Mouse (Mus musculus): ENCODE data around the gene Mpig6b. TPM values are rescaled to one million over a fixed set of nuclear protein-coding genes. Genes with fewer than 3 reads are reported as not detected.

Gene Mpig6b
- polyA plus RNA-seq, 1 experiment from 2014 or later, result 1.2 TPM

GRCm38 (mm10) chr17:35070556-35071229 is 4.7 kb upstream of the Mpig6b start:
- Histone ChIP-seq H3K36me3 (no peaks in the 10 kb centered on the region), H3K9me3 (replicated peaks) (no peaks in the 10 kb centered on the region), H3K4me1 (replicated peaks) (peaks cover 4% of the 10 kb centered on the region), H3K9ac (no peak overlapping the region), H3K27ac (ENCODE audit: poor library complexity, severe bottlenecking) (no peak overlapping the region), H3K4me3 (no peak overlapping the region), H3K27me3 (replicated peaks) (peaks cover 37% of the 10 kb centered on the region), H3K4me2 (no peak overlapping the region)
- ATAC-seq (ENCODE audit: insufficient number of reproducible peaks, low FRiP score), result no peak
- WGBS, result 40% methylated on average over 6 of the region's 6 CpGs

- 73% methylated on average over 17 of the region's 17 CpGs for WGBS
- H3K9ac ChIP-seq, result no peak overlapping the region
- H3K4me1 ChIP-seq (replicated peaks), result peaks cover 23% of the 10 kb centered on the region
- no peak overlapping the region for H3K4me2 ChIP-seq
- no peak overlapping the region for H3K27ac ChIP-seq (ENCODE audit: poor library complexity, severe bottlenecking)
- H3K4me3 ChIP-seq, result no peak overlapping the region
- ATAC-seq (ENCODE audit: insufficient number of reproducible peaks, low FRiP score), result no peak
- H3K27me3 ChIP-seq (replicated peaks), result peaks cover 61% of the 10 kb centered on the region
- no peaks in the 10 kb centered on the region for H3K9me3 ChIP-seq (replicated peaks)
- H3K36me3 ChIP-seq, result no peaks in the 10 kb centered on the region
Measured at GRCm38 (mm10) chr17:35068213-35068914, 2.4 kb upstream of the Mpig6b start.

- peak within 1 kb of the TSS; percentile 38 for H3K4me3 ChIP-seq
- H3K4me2 ChIP-seq, result peak within 1 kb of the TSS; percentile 73
- peak; percentile 27; the same call in 1 of the 2 replicates for ATAC-seq (ENCODE audit: insufficient number of reproducible peaks, low FRiP score)
- no peaks in the 10 kb centered on the region for H3K9me3 ChIP-seq (replicated peaks)
- H3K27ac ChIP-seq (ENCODE audit: poor library complexity, severe bottlenecking), result no peak within 1 kb of the TSS
- H3K36me3 ChIP-seq, result peaks cover 29% of the 10 kb centered on the region
- H3K4me1 ChIP-seq (replicated peaks), result peaks cover 30% of the 10 kb centered on the region
- peak within 1 kb of the TSS; percentile 54 for H3K9ac ChIP-seq
- H3K27me3 ChIP-seq (replicated peaks), result peaks cover 68% of the 10 kb centered on the region
- under 1% methylated on average over 48 of the region's 48 CpGs for WGBS
Measured at GRCm38 (mm10) chr17:35064951-35065947, 735 bp downstream of the Mpig6b start, which contains the start of gene Ly6g6c. Ly6g6c (plus strand) TSS chr17:35065388.

GRCm38 (mm10) chr17:35064378-35064877 is 1.6 kb downstream of the Mpig6b start:
- 26% methylated on average over 10 of the region's 10 CpGs for WGBS
- H3K27me3 ChIP-seq (replicated peaks), result peaks cover 65% of the 10 kb centered on the region

GRCm38 (mm10) chr17:35063466-35063865 is 2.5 kb downstream of the Mpig6b start:
- ATAC-seq (ENCODE audit: insufficient number of reproducible peaks, low FRiP score), result no peak
- peaks cover 32% of the 10 kb centered on the region for H3K36me3 ChIP-seq
- H3K9ac ChIP-seq, result no peak overlapping the region
- peaks cover 39% of the 10 kb centered on the region for H3K4me1 ChIP-seq (replicated peaks)
- H3K4me2 ChIP-seq, result no peak overlapping the region
- H3K27me3 ChIP-seq (replicated peaks), result peaks cover 57% of the 10 kb centered on the region
- 91% methylated on average over 3 of the region's 3 CpGs for WGBS
- H3K4me3 ChIP-seq, result no peak overlapping the region
- H3K27ac ChIP-seq (ENCODE audit: poor library complexity, severe bottlenecking), result no peak overlapping the region
- H3K9me3 ChIP-seq (replicated peaks), result no peaks in the 10 kb centered on the region

More at GRCm38 (mm10) chr17:35064378-35064877, 1.6 kb downstream of the Mpig6b start:
- no peak for ATAC-seq (ENCODE audit: insufficient number of reproducible peaks, low FRiP score)
- Histone ChIP-seq H3K9me3 (replicated peaks) (no peaks in the 10 kb centered on the region), H3K36me3 (peaks cover 32% of the 10 kb centered on the region), H3K4me1 (replicated peaks) (peaks cover 36% of the 10 kb centered on the region), H3K4me3 (peak overlapping the region; percentile 38), H3K9ac (no peak overlapping the region), H3K27ac (ENCODE audit: poor library complexity, severe bottlenecking) (no peak overlapping the region), H3K4me2 (peak overlapping the region; percentile 73)

- H3K9me3 ChIP-seq (replicated peaks), result no peaks in the 10 kb centered on the region
- ATAC-seq (ENCODE audit: insufficient number of reproducible peaks, low FRiP score), result no peak
- H3K36me3 ChIP-seq, result peaks cover 52% of the 10 kb centered on the region
- H3K4me1 ChIP-seq (replicated peaks), result peaks cover 42% of the 10 kb centered on the region
- H3K27ac ChIP-seq (ENCODE audit: poor library complexity, severe bottlenecking), result no peak overlapping the region
- no peak overlapping the region for H3K4me2 ChIP-seq
- 80% methylated on average over 8 of the region's 8 CpGs for WGBS
- H3K27me3 ChIP-seq (replicated peaks), result peaks cover 37% of the 10 kb centered on the region
- no peak overlapping the region for H3K4me3 ChIP-seq
- no peak overlapping the region for H3K9ac ChIP-seq
Measured at GRCm38 (mm10) chr17:35061299-35061698, 4.7 kb downstream of the Mpig6b start.

- H3K4me2 ChIP-seq, result peak overlapping the region; percentile 96
- WGBS, result 61% methylated on average over 22 of the region's 22 CpGs
- H3K9ac ChIP-seq, result 0 out of 2 replicates have a peak overlapping the region, but pooled peaks have one; percentile 92
- ATAC-seq (ENCODE audit: insufficient number of reproducible peaks, low FRiP score), result no peak
- H3K36me3 ChIP-seq, result peaks cover 57% of the 10 kb centered on the region
- H3K4me1 ChIP-seq (replicated peaks), result peaks cover 40% of the 10 kb centered on the region
- H3K4me3 ChIP-seq, result peak overlapping the region; percentile 76
- peaks cover 32% of the 10 kb centered on the region for H3K27me3 ChIP-seq (replicated peaks)
- no peak overlapping the region for H3K27ac ChIP-seq (ENCODE audit: poor library complexity, severe bottlenecking)
- H3K9me3 ChIP-seq (replicated peaks), result no peaks in the 10 kb centered on the region
Measured at GRCm38 (mm10) chr17:35060737-35061297, 5.2 kb downstream of the Mpig6b start.

GRCm38 (mm10) chr17:35060071-35060470 is 5.9 kb downstream of the Mpig6b start:
- H3K27ac ChIP-seq (ENCODE audit: poor library complexity, severe bottlenecking), result no peak overlapping the region
- H3K4me1 ChIP-seq (replicated peaks), result peaks cover 34% of the 10 kb centered on the region
- peak overlapping the region; percentile 76 for H3K4me3 ChIP-seq
- 28% methylated on average over 14 of the region's 14 CpGs for WGBS
- H3K9ac ChIP-seq, result peak overlapping the region; percentile 92
- ATAC-seq (ENCODE audit: insufficient number of reproducible peaks, low FRiP score), result no peak
- peaks cover 24% of the 10 kb centered on the region for H3K27me3 ChIP-seq (replicated peaks)
- H3K36me3 ChIP-seq, result peaks cover 64% of the 10 kb centered on the region
- H3K4me2 ChIP-seq, result peak overlapping the region; percentile 96
- no peaks in the 10 kb centered on the region for H3K9me3 ChIP-seq (replicated peaks)

- Histone ChIP-seq H3K9me3 (replicated peaks) (no peaks in the 10 kb centered on the region; the same call in 1 of the 2 replicates), H3K36me3 (peaks cover 72% of the 10 kb centered on the region), H3K4me3 (peak within 1 kb of the TSS; percentile 76), H3K4me1 (replicated peaks) (peaks cover 28% of the 10 kb centered on the region), H3K27me3 (replicated peaks) (peaks cover 16% of the 10 kb centered on the region), H3K4me2 (peak within 1 kb of the TSS; percentile 96), H3K27ac (ENCODE audit: poor library complexity, severe bottlenecking) (peak within 1 kb of the TSS; percentile 95), H3K9ac (peak within 1 kb of the TSS; percentile 92)
- under 1% methylated on average over 57 of the region's 57 CpGs for WGBS
- peak; percentile 95 for ATAC-seq (ENCODE audit: insufficient number of reproducible peaks, low FRiP score)
Measured at GRCm38 (mm10) chr17:35058911-35059892, 6.8 kb downstream of the Mpig6b start, which contains the start of gene Ddah2. Ddah2 (plus strand) TSS chr17:35059035.
